Mouse (Mus musculus) lung, embryonic 14.5 days (tissue): ENCODE measurements around the gene Nav3. TPM values are rescaled to one million over a fixed set of nuclear protein-coding genes. Genes with fewer than 3 reads are reported as not detected.

ENCODE experiments used
- ATAC-seq: fragments of 200-750 bp; cut with Nextera tagmentation; 2 replicates; pipeline ENCODE4 v1.8.0; 2017; ENCODE audit warnings: mild to moderate bottlenecking, moderate TSS enrichment, moderate library complexity; ENCODE audit not compliant: insufficient read depth
- DNase-seq: peaks from one replicate; pipeline ENCODE4 v3.0.0-alpha.2; 2015
- H3K27ac ChIP-seq: fragments of 300-500 bp; sonication (generic); 2 replicates; pipeline ENCODE4 v1.5.1; 2014; ENCODE audit warnings: low read depth, mild to moderate bottlenecking, moderate library complexity
- H3K27me3 ChIP-seq: fragments of 300-500 bp; sonication (generic); 2 replicates; pipeline ENCODE4 v1.6.1; 2014; ENCODE audit warnings: low read length, control low read depth; ENCODE audit not compliant: insufficient read depth
- H3K36me3 ChIP-seq: fragments of 300-500 bp; sonication (generic); 2 replicates; pipeline ENCODE4 v1.6.1; 2014; ENCODE audit warnings: control low read depth; ENCODE audit not compliant: insufficient read depth
- H3K4me1 ChIP-seq: fragments of 300-500 bp; sonication (generic); 2 replicates; pipeline ENCODE4 v1.6.1; 2014; ENCODE audit warnings: antibody characterized with exemption, control low read depth; ENCODE audit not compliant: insufficient read depth
- H3K4me2 ChIP-seq: fragments of 300-500 bp; sonication (generic); 2 replicates; pipeline ENCODE4 v1.6.1; 2014; ENCODE audit warnings: mild to moderate bottlenecking
- H3K4me3 ChIP-seq: fragments of 300-500 bp; sonication (generic); 2 replicates; pipeline ENCODE4 v1.5.1; 2014; ENCODE audit warnings: low read depth, low read length
- H3K9ac ChIP-seq: fragments of 300-500 bp; sonication (generic); 2 replicates; pipeline ENCODE4 v1.6.1; 2014
- H3K9me3 ChIP-seq: fragments of 300-500 bp; sonication (generic); 2 replicates; pipeline ENCODE4 v1.6.1; 2016; ENCODE audit warnings: low read depth, low read length, control low read depth
- CTCF ChIP-seq: IDR thresholded peaks from 2 replicates; pipeline ENCODE4 v1.5.1; 2016; ENCODE audit warnings: antibody characterized with exemption, low read depth
- WGBS: fragments of 180-500 bp; shearing (Covaris S2); extraction: QIAGEN DNeasy Blood & Tissue Kit; methylation state at CpG from one replicate; pipeline ENCODE4 v1.1.7; 2014; 5-methylcytosine and 5-hydroxymethylcytosine counted together
- polyA plus RNA-seq: library from polyadenylated mRNA; unstranded; fragments of >200 nt; fragmentation: Nextera tagmentation; extraction: Ambion mirVana; gene quantifications from 2 replicates; pipeline ENCODE4 v1.2.1, GENCODE M21; 2014

The Nav3 gene
- polyA plus RNA-seq, 1 experiment from 2014 or later, result 3.7 TPM

- 0 out of 2 replicates have a peak, but pooled peaks cover 3% of the 10 kb centered on the region for H3K27me3 ChIP-seq
- under 1% methylated on average over 45 of the region's 45 CpGs for WGBS
- peak overlapping the region; percentile 66 for H3K4me3 ChIP-seq
- no peaks in the 10 kb centered on the region for H3K4me1 ChIP-seq
- ATAC-seq (peak; percentile 44), DNase-seq (peak; percentile 53)
- peak overlapping the region; percentile 68 for H3K9ac ChIP-seq
- H3K4me2 ChIP-seq, result peak overlapping the region; percentile 69
- no peaks in the 10 kb centered on the region for H3K9me3 ChIP-seq
- no peak overlapping the region; the same call in 1 of the 2 replicates for H3K27ac ChIP-seq
- TF ChIP-seq CTCF, result no peak
- no peaks in the 10 kb centered on the region for H3K36me3 ChIP-seq
Measured at GRCm38 (mm10) chr10:110455063-110455837, 754 bp downstream of the Nav3 start.

GRCm38 (mm10) chr10:110453566-110453965 is 2.4 kb downstream of the Nav3 start:
- H3K9me3 ChIP-seq, result no peaks in the 10 kb centered on the region
- no peak for DNase-seq
- no peak overlapping the region for H3K4me3 ChIP-seq
- no peak overlapping the region for H3K9ac ChIP-seq
- 59% methylated on average over 5 of the region's 5 CpGs for WGBS
- H3K4me2 ChIP-seq, result no peak overlapping the region
- H3K27me3 ChIP-seq, result 0 out of 2 replicates have a peak, but pooled peaks cover 3% of the 10 kb centered on the region
- no peaks in the 10 kb centered on the region for H3K36me3 ChIP-seq
- ATAC-seq, result no peak
- TF ChIP-seq CTCF, result no peak
- H3K27ac ChIP-seq, result no peak overlapping the region
- no peaks in the 10 kb centered on the region for H3K4me1 ChIP-seq

- no peak overlapping the region for H3K27ac ChIP-seq
- 91% methylated on average over 2 of the region's 2 CpGs for WGBS
Measured at GRCm38 (mm10) chr10:110440396-110440795, 15.6 kb downstream of the Nav3 start.

GRCm38 (mm10) chr10:110431078-110431477 is 24.9 kb downstream of the Nav3 start:
- ATAC-seq, result no peak
- 86% methylated on average over 3 of the region's 3 CpGs for WGBS

More at GRCm38 (mm10) chr10:110440396-110440795, 15.6 kb downstream of the Nav3 start:
- no peak for DNase-seq
- H3K4me2 ChIP-seq, result no peak overlapping the region
- no peak overlapping the region for H3K9ac ChIP-seq
- H3K27me3 ChIP-seq, result no peaks in the 10 kb centered on the region
- ATAC-seq, result no peak
- H3K4me3 ChIP-seq, result no peak overlapping the region
- no peak for TF ChIP-seq CTCF
- no peaks in the 10 kb centered on the region for H3K4me1 ChIP-seq
- no peaks in the 10 kb centered on the region for H3K9me3 ChIP-seq
- no peaks in the 10 kb centered on the region for H3K36me3 ChIP-seq

GRCm38 (mm10) chr10:110429578-110429977 is 26.4 kb downstream of the Nav3 start:
- H3K9me3 ChIP-seq, result no peaks in the 10 kb centered on the region
- no peak overlapping the region for H3K9ac ChIP-seq
- no peak overlapping the region for H3K4me3 ChIP-seq
- no peak overlapping the region for H3K4me2 ChIP-seq
- H3K36me3 ChIP-seq, result no peaks in the 10 kb centered on the region
- no peaks in the 10 kb centered on the region for H3K4me1 ChIP-seq
- DNase-seq, result no peak
- ATAC-seq, result no peak
- H3K27ac ChIP-seq, result no peak overlapping the region
- WGBS, result 66% methylated on average over 6 of the region's 6 CpGs
- no peaks in the 10 kb centered on the region for H3K27me3 ChIP-seq
- no peak for TF ChIP-seq CTCF

More at GRCm38 (mm10) chr10:110431078-110431477, 24.9 kb downstream of the Nav3 start:
- Histone ChIP-seq H3K27me3 (no peaks in the 10 kb centered on the region), H3K9me3 (no peaks in the 10 kb centered on the region), H3K27ac (no peak overlapping the region), H3K4me2 (no peak overlapping the region), H3K9ac (no peak overlapping the region), H3K4me3 (no peak overlapping the region), H3K4me1 (no peaks in the 10 kb centered on the region), H3K36me3 (no peaks in the 10 kb centered on the region)
- DNase-seq, result no peak
- TF ChIP-seq CTCF, result no peak

GRCm38 (mm10) chr10:110429052-110429451 is 27.0 kb downstream of the Nav3 start:
- 64% methylated on average over 2 of the region's 2 CpGs for WGBS
- no peak overlapping the region for H3K9ac ChIP-seq
- DNase-seq, result no peak
- H3K4me2 ChIP-seq, result no peak overlapping the region
- H3K4me3 ChIP-seq, result no peak overlapping the region
- H3K9me3 ChIP-seq, result no peaks in the 10 kb centered on the region
- H3K36me3 ChIP-seq, result no peaks in the 10 kb centered on the region
- no peak for ATAC-seq
- no peaks in the 10 kb centered on the region for H3K4me1 ChIP-seq
- H3K27me3 ChIP-seq, result no peaks in the 10 kb centered on the region
- TF ChIP-seq CTCF, result no peak
- H3K27ac ChIP-seq, result no peak overlapping the region

GRCm38 (mm10) chr10:110421533-110421932 is 34.5 kb downstream of the Nav3 start:
- Histone ChIP-seq H3K27me3 (no peaks in the 10 kb centered on the region), H3K9ac (no peak overlapping the region), H3K9me3 (no peaks in the 10 kb centered on the region), H3K4me2 (no peak overlapping the region), H3K4me3 (no peak overlapping the region), H3K36me3 (no peaks in the 10 kb centered on the region), H3K4me1 (no peaks in the 10 kb centered on the region), H3K27ac (no peak overlapping the region)
- DNase-seq, result no peak
- no peak for TF ChIP-seq CTCF
- ATAC-seq, result no peak
- 75% methylated on average over 5 of the region's 5 CpGs for WGBS
